Mouse (Mus musculus): Measurements from ENCODE around the gene Atp5f1. TPM values are rescaled to one million over a fixed set of nuclear protein-coding genes. Genes with fewer than 3 reads are reported as not detected.

Atp5f1 gene
- 361 TPM for polyA plus RNA-seq (2017; shearing (Covaris generic))

DNA sequence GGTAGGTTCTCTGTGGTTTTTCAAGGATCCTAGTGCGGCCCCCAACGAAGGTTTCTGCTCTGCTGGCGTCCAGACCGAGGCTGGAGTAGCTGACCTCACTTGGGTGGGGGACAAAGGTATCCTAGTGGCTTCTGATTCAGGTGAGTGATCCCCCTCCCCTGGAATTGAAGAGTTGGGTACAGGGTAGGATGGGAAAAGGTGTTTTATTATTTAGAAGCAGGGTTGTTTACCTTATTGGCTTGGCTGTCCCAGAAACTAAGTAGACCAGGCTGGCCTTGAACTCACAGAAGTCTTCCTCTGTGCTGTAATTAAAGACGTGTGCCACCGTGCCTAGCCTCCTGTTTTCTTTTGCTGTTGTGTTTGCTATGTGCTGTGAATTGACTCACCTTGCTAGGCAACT lies at the start of gene Atp5f1:
Atp5f1 (minus strand) TSS at position 101 of the 400 bp plus-strand sequence.

DNA sequence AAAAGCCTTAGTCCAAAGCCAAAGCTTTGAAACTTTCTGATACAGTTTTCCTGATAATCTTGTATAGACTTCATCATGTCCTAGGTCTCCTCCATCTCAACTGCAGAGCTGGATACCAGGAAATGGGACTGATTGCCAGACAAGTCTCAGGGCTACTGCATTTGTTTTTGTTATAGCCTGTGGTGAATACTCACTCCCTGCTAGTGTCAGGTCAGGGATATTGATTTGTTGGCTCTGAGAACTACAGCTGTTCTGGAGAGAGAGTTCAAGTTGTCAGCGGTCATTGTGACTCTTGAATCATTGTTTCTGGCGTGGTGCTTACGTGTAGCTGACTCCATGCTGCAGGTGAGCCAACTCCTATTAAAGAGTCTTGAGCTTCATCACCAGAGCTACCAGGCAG lies 13.5 kb upstream of the Atp5f1 start, which contains the start of gene Ovgp1:
Ovgp1 (plus strand) TSS at position 301 of the 400 bp plus-strand sequence.

GRCm38 (mm10) chr3:105958974-105959580 lies 822 bp downstream of the Atp5f1 start, which contains the start of gene Wdr77:
Gene Wdr77 (plus strand): TSS chr3:105959369.

DNA sequence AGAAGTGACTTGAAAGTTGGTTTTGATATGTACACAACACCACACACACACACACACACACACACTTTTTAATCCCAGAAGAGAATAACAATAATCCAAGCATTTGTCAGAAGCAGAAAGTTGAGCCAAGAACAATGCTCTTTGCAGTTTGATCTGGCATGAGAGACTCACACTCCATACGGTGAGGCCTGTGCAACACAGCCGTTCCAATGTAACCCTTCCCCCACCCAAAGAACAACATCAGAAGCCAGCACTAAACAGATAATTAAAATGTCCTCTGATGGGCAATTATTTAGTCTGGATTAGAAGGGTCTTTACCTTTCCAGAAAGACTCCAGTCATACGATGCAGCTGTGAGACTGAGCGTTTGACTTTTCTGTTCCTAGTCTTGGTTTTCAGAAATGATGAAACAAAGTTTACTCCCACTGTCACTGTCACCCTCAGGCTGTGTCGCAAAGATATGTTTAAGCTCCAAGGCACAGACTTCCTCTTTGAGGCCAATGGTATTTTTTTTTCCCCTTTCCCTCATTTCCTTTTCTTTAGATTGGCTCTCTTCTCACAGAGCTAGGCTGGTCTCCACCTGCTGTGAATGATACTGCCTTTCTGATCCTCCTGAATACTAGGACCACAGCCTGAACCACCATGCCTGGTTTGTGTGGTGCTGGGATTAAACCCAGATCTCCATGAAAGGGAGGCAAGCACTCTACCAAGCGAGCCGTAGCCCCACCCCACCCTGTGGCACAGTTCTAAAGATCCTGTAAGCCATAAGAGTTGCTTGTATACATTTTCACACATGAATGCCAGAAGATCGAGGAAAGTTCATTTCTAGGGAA lies 27.4 kb downstream of the Atp5f1 start, which contains the start of gene I830077J02Rik:
I830077J02Rik (minus strand) TSS at position 425 of the 832 bp plus-strand sequence.

Other genes starting within 250 kb of the Atp5f1 start
- gene Rap1a, start 158.8 kb downstream of the Atp5f1 start, polyA plus RNA-seq (2017; shearing (Covaris generic)), result 299 TPM
- gene Adora3, start 89.2 kb downstream of the Atp5f1 start, polyA plus RNA-seq (2017; shearing (Covaris generic)), result not detected
- 0.33 TPM for gene Tmigd3, start 89.2 kb downstream of the Atp5f1 start, polyA plus RNA-seq (2017; shearing (Covaris generic))
- 0.88 TPM for gene I830077J02Rik, start 27.4 kb downstream of the Atp5f1 start, polyA plus RNA-seq (2017; shearing (Covaris generic))
- 97.3 TPM for gene Wdr77, start 730 bp downstream of the Atp5f1 start, polyA plus RNA-seq (2017; shearing (Covaris generic))
- 5.8 TPM for gene Ovgp1, start 13.6 kb upstream of the Atp5f1 start, polyA plus RNA-seq (2017; shearing (Covaris generic))
- gene Pifo, start 54.5 kb upstream of the Atp5f1 start, polyA plus RNA-seq (2017; shearing (Covaris generic)), result 2.1 TPM
- 8.7 TPM for gene Chil5, start 72.7 kb upstream of the Atp5f1 start, polyA plus RNA-seq (2017; shearing (Covaris generic))
- 0.57 TPM for gene Chia1, start 153.1 kb upstream of the Atp5f1 start, polyA plus RNA-seq (2017; shearing (Covaris generic))
- gene Chil3, start 207.5 kb upstream of the Atp5f1 start, polyA plus RNA-seq (2017; shearing (Covaris generic)), result not detected